ENCODE assay signal across 9 mouse cellular contexts in genomic region chr13:109231848-109232460, GRCm38 (mm10).
DNase-seq lines count a peak whose midpoint lies in the region; ATAC-seq and TF ChIP-seq lines count a peak whose summit lies in the region.
"Had no signal": no experiment of that assay in that cellular context is flagged by ENCODE, and none has a peak within 500 bp of the region (broad histone marks: within the 10 kb centered on the region; RNA-seq: fewer than 3 reads in every experiment).

No protein-coding gene starts in this region.

- TF ChIP-seq EP300 in liver, postnatal 0 days (IDR thresholded peaks at IDR 0.05; ENCODE audit: low read depth), result no peak

- no peak for TF ChIP-seq CTCF in liver, postnatal 0 days (IDR thresholded peaks at IDR 0.05; ENCODE audit: low read depth)

- no peak overlapping the region for H3K4me3 ChIP-seq in heart, embryonic 16.5 days (ENCODE audit: low read length)
- no peak overlapping the region for H3K4me3 ChIP-seq in liver, postnatal 0 days (ENCODE audit: low read depth, low read length)
- H3K4me3 ChIP-seq in hindbrain, embryonic 10.5 days, result no peak overlapping the region

- no peak overlapping the region for H3K9ac ChIP-seq in heart, embryonic 16.5 days (ENCODE audit: low read length)
- H3K9ac ChIP-seq in liver, postnatal 0 days (replicated peaks), result no peak overlapping the region

- H3K36me3 ChIP-seq in heart, embryonic 16.5 days (ENCODE audit: control insufficient read depth, insufficient read depth), result no peaks in the 10 kb centered on the region
- H3K36me3 ChIP-seq in liver, postnatal 0 days (replicated peaks; ENCODE audit: insufficient read depth, low read length), result no peaks in the 10 kb centered on the region
- H3K36me3 ChIP-seq in hindbrain, embryonic 10.5 days, result no peaks in the 10 kb centered on the region

- no peaks in the 10 kb centered on the region for H3K9me3 ChIP-seq in heart, embryonic 16.5 days (replicated peaks; ENCODE audit: control insufficient read depth, low read length)
- H3K9me3 ChIP-seq in liver, postnatal 0 days (ENCODE audit: low read length), result no peaks in the 10 kb centered on the region
- H3K9me3 ChIP-seq in hindbrain, embryonic 10.5 days, result no peaks in the 10 kb centered on the region

- WGBS in heart, embryonic 16.5 days, result 55% methylated on average over 18 of the region's 18 CpGs
- 27% methylated on average over 18 of the region's 18 CpGs for WGBS in liver, postnatal 0 days (ENCODE audit: insufficient replicate concordance)
- WGBS in hindbrain, embryonic 10.5 days, result 90% methylated on average over 18 of the region's 18 CpGs

- peak overlapping the region; percentile 64 for H3K27ac ChIP-seq in heart, embryonic 16.5 days (ENCODE audit: low read length)
- no peak overlapping the region for H3K27ac ChIP-seq in liver, postnatal 0 days (ENCODE audit: low read depth)
- H3K27ac ChIP-seq in hindbrain, embryonic 10.5 days, result no peak overlapping the region

- H3K27me3 ChIP-seq in heart, embryonic 16.5 days (ENCODE audit: control insufficient read depth, insufficient read depth, low read length), result no peaks in the 10 kb centered on the region
- H3K27me3 ChIP-seq in liver, postnatal 0 days (ENCODE audit: insufficient read depth, low read length), result no peaks in the 10 kb centered on the region
- no peaks in the 10 kb centered on the region for H3K27me3 ChIP-seq in hindbrain, embryonic 10.5 days (ENCODE audit: insufficient read depth, poor library complexity, severe bottlenecking)

- DNase-seq in heart, postnatal 4 days, result no peak
- DNase-seq in urinary bladder, postnatal 14 days (ENCODE audit: low spot score), result peak; percentile 50
- no peak for DNase-seq in urinary bladder, postnatal 4 days (ENCODE audit: low spot score in 2 of 2)
- no peak for DNase-seq in liver, postnatal 0 days
- no peak for DNase-seq in cerebellum, adult 18-20 months
- DNase-seq in layer of hippocampus, adult 11-12 months (ENCODE audit: low spot score), result no peak
- DNase-seq in hindbrain, embryonic 10.5 days (ENCODE audit: low spot score), result no peak
- DNase-seq: kidney, postnatal 25 days had no signal

- ATAC-seq in heart, embryonic 16.5 days (replicated peaks; ENCODE audit: extremely low read depth, insufficient read depth, low FRiP score), result peak; percentile 29; the same call in 1 of the 2 replicates
- no peak for ATAC-seq in liver, postnatal 0 days

- H3K4me2 ChIP-seq in heart, embryonic 16.5 days (ENCODE audit: low read depth, low read length), result peak overlapping the region; percentile 45
- peak overlapping the region; percentile 38 for H3K4me2 ChIP-seq in liver, postnatal 0 days (ENCODE audit: low read depth, low read length)

- peaks cover 12% of the 10 kb centered on the region; the same call in 1 of the 2 replicates for H3K4me1 ChIP-seq in heart, embryonic 16.5 days (ENCODE audit: control insufficient read depth, insufficient read depth, low read length)
- H3K4me1 ChIP-seq in liver, postnatal 0 days (ENCODE audit: insufficient read depth), result peaks cover 25% of the 10 kb centered on the region
- H3K4me1 ChIP-seq in hindbrain, embryonic 10.5 days (replicated peaks), result peaks cover 17% of the 10 kb centered on the region
